Mouse (Mus musculus): Measurements from ENCODE around the gene Ank2. TPM values are rescaled to one million over a fixed set of nuclear protein-coding genes. Genes with fewer than 3 reads are reported as not detected.

Gene Ank2
- polyA plus RNA-seq, 1 experiment, result 352 TPM

DNA sequence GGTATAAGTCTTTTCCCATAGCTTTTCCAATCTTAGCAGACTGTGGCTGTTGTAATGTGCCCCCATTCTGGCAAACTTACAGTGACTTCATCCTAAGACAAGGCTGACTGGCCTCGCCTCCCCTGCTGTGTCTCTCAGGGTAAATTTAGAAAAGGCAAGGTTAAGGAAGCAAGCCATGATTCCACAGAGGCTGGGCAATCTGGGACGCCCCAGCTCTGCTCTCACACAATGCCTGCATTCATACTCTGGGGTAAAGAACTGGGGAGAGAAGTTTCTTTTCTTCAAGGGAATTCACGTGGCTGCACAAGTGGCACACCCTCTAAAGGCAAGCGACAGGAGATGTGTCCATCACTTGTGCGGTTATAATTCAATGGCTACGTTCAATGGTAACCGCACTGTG, 505.0 kb downstream of the Ank2 start:
- H3K4me1 ChIP-seq (ENCODE audit: control insufficient read depth, insufficient read depth, low read length), result peaks cover 8% of the 10 kb centered on the region
- TF ChIP-seq POLR2A (IDR thresholded peaks at IDR 0.05; ENCODE audit: extremely low read depth, insufficient read depth, low read length), result no peak
- TF ChIP-seq CTCF (IDR thresholded peaks at IDR 0.05; ENCODE audit: extremely low read depth, insufficient read depth, low read length), result no peak
- no peak overlapping the region for H3K4me3 ChIP-seq (ENCODE audit: insufficient read depth, low read length)
- H3K27ac ChIP-seq (ENCODE audit: insufficient read depth, low read length), result 0 out of 2 replicates have a peak overlapping the region, but pooled peaks have one; percentile 63

- TF ChIP-seq POLR2A (IDR thresholded peaks at IDR 0.05; ENCODE audit: extremely low read depth, insufficient read depth, low read length), result no peak
- TF ChIP-seq CTCF (IDR thresholded peaks at IDR 0.05; ENCODE audit: extremely low read depth, insufficient read depth, low read length), result no peak
- Histone ChIP-seq H3K4me3 (ENCODE audit: insufficient read depth, low read length) (no peak overlapping the region), H3K27ac (ENCODE audit: insufficient read depth, low read length) (peak overlapping the region; percentile 67; the same call in 1 of the 2 replicates), H3K4me1 (ENCODE audit: control insufficient read depth, insufficient read depth, low read length) (peaks cover 6% of the 10 kb centered on the region; the same call in 1 of the 2 replicates)
These were observed 509.2 kb downstream of the Ank2 start for GRCm38 (mm10) chr3:126989936-126990335.

GRCm38 (mm10) chr3:126986687-126987086, 512.5 kb downstream of the Ank2 start:
- Histone ChIP-seq H3K27ac (ENCODE audit: insufficient read depth, low read length) (no peak overlapping the region), H3K4me1 (ENCODE audit: control insufficient read depth, insufficient read depth, low read length) (peaks cover 4% of the 10 kb centered on the region; the same call in 1 of the 2 replicates), H3K4me3 (ENCODE audit: insufficient read depth, low read length) (no peak overlapping the region)
- TF ChIP-seq POLR2A (IDR thresholded peaks at IDR 0.05; ENCODE audit: extremely low read depth, insufficient read depth, low read length) (no peak), CTCF (IDR thresholded peaks at IDR 0.05; ENCODE audit: extremely low read depth, insufficient read depth, low read length) (no peak)

DNA sequence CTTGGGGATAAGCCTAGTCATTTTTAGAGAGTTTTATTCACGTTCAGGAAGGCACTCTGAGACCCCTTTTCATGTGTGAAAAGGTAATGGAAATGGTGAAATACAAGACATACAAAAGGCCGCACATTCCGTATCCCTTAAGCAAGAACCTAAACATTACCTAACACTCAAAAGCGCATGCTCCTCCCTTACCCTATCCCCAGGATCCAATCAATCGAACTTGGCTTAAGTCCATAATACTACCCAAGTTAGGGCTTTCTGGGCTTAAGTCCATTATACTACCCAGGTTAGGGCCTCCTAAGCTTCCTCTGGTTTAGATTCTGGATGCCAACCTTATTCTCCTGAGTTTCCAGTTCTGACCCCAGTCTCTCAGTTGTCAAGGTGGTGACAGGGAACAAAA, 516.3 kb downstream of the Ank2 start:
- Histone ChIP-seq H3K4me1 (ENCODE audit: control insufficient read depth, insufficient read depth, low read length) (peaks cover 3% of the 10 kb centered on the region; the same call in 1 of the 2 replicates), H3K27ac (ENCODE audit: insufficient read depth, low read length) (no peak overlapping the region), H3K4me3 (ENCODE audit: insufficient read depth, low read length) (no peak overlapping the region)
- TF ChIP-seq CTCF (IDR thresholded peaks at IDR 0.05; ENCODE audit: extremely low read depth, insufficient read depth, low read length) (no peak), POLR2A (IDR thresholded peaks at IDR 0.05; ENCODE audit: extremely low read depth, insufficient read depth, low read length) (no peak)

DNA sequence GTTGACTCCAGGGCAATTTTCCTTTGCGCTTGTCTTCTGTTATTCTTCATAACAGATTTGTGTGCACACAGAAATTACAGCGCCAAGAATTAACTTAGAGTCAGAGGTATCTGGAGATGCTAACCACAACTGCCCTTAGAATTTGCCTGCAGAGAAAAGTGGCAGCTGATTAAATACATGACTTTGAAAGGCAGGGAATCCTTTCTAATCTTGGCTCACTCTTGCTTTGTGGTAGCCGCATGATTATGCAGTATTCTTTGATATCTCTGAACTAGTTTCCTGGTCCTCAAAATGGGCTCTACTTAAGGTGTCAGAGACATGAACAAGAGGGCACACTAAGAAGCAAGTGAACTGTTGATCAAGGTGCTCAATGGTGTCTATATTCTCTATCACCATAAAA, 518.0 kb downstream of the Ank2 start:
- Histone ChIP-seq H3K4me1 (ENCODE audit: control insufficient read depth, insufficient read depth, low read length) (peaks cover 3% of the 10 kb centered on the region), H3K27ac (ENCODE audit: insufficient read depth, low read length) (no peak overlapping the region), H3K4me3 (ENCODE audit: insufficient read depth, low read length) (no peak overlapping the region)
- no peak for TF ChIP-seq CTCF (IDR thresholded peaks at IDR 0.05; ENCODE audit: extremely low read depth, insufficient read depth, low read length)
- no peak for TF ChIP-seq POLR2A (IDR thresholded peaks at IDR 0.05; ENCODE audit: extremely low read depth, insufficient read depth, low read length)

GRCm38 (mm10) chr3:126979635-126980034, 519.5 kb downstream of the Ank2 start:
- Histone ChIP-seq H3K4me1 (ENCODE audit: control insufficient read depth, insufficient read depth, low read length) (peaks cover 3% of the 10 kb centered on the region), H3K27ac (ENCODE audit: insufficient read depth, low read length) (no peak overlapping the region), H3K4me3 (ENCODE audit: insufficient read depth, low read length) (no peak overlapping the region)
- TF ChIP-seq CTCF (IDR thresholded peaks at IDR 0.05; ENCODE audit: extremely low read depth, insufficient read depth, low read length) (no peak), POLR2A (IDR thresholded peaks at IDR 0.05; ENCODE audit: extremely low read depth, insufficient read depth, low read length) (no peak)

DNA sequence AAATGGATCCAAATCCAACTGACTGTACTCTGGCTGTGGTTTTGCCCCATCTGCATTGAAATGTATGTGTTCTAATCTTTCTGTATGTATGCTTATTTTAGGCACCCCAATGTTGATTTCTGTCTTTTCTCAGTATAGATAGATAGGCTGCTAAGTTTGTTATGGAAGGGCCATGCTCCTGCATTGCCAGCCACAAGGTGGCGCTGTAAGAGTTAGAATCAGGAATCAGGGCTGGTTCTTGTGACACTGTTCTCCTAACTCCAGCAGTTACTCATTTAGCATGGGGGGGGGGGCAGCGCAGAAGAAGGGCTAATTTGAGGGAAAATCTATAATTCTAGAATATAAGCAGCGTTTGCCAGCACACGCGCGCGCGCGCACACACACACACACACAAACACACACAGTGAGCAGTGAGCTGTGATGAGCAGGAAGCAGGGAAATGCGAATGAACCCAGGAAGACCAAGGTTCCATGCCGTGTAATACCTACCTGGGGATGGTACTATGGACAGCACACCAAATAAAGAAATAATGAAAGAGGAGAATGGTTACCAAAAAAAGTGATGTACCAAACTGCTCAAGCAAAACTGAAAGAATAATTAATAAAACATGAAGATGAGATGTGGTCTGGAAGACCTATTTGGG, 520.3 kb downstream of the Ank2 start:
- Histone ChIP-seq H3K4me1 (ENCODE audit: control insufficient read depth, insufficient read depth, low read length) (peaks cover 3% of the 10 kb centered on the region), H3K4me3 (ENCODE audit: insufficient read depth, low read length) (no peak overlapping the region), H3K27ac (ENCODE audit: insufficient read depth, low read length) (no peak overlapping the region)
- TF ChIP-seq CTCF (IDR thresholded peaks at IDR 0.05; ENCODE audit: extremely low read depth, insufficient read depth, low read length) (peak; percentile 71), POLR2A (IDR thresholded peaks at IDR 0.05; ENCODE audit: extremely low read depth, insufficient read depth, low read length) (no peak)

DNA sequence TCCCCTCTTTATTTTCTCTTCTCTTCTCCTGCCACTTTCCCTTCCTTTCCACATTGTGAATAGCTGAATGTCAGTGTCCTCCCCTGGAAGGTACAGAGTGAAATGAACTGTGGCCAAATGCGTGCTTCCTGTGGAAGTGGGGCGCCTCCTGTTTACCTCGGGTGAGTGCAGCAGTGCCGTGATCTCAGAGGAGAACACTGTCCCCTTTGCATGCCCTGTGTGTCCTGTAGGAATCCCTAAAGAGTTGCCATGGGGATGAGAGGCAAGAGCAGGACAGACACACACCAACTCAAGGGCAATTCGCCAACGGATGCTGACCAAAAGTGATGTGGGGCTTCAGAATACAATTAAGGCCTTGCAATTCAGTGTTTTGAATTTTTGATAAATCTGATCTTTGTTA, 521.8 kb downstream of the Ank2 start:
- H3K4me3 ChIP-seq (ENCODE audit: insufficient read depth, low read length), result no peak overlapping the region
- TF ChIP-seq CTCF (IDR thresholded peaks at IDR 0.05; ENCODE audit: extremely low read depth, insufficient read depth, low read length), result no peak
- no peak for TF ChIP-seq POLR2A (IDR thresholded peaks at IDR 0.05; ENCODE audit: extremely low read depth, insufficient read depth, low read length)
- peaks cover 3% of the 10 kb centered on the region for H3K4me1 ChIP-seq (ENCODE audit: control insufficient read depth, insufficient read depth, low read length)
- no peak overlapping the region for H3K27ac ChIP-seq (ENCODE audit: insufficient read depth, low read length)

GRCm38 (mm10) chr3:126976793-126977192, 522.4 kb downstream of the Ank2 start:
- no peak overlapping the region for H3K4me3 ChIP-seq (ENCODE audit: insufficient read depth, low read length)
- TF ChIP-seq POLR2A (IDR thresholded peaks at IDR 0.05; ENCODE audit: extremely low read depth, insufficient read depth, low read length) (no peak), CTCF (IDR thresholded peaks at IDR 0.05; ENCODE audit: extremely low read depth, insufficient read depth, low read length) (no peak)
- no peak overlapping the region for H3K27ac ChIP-seq (ENCODE audit: insufficient read depth, low read length)
- peaks cover 3% of the 10 kb centered on the region for H3K4me1 ChIP-seq (ENCODE audit: control insufficient read depth, insufficient read depth, low read length)

DNA sequence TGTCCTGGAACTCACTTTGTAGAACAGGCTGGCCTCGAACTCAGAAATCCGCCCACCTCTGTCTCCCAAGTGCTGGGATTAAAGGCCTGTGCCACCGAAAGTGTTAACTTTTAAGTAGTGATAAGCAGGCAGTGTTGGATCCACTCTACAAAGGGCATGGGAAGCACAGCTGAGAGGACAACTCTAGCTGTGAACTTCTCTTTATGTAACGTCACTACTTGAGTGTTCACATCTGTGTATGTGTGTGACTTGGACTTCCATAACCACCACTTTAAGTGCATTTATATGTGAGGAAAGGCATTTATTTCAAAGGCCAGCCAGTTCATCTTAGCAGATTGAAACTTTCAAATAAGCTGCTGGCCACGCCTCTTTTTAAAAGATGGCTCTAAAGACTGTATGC, 523.7 kb downstream of the Ank2 start:
- no peak for TF ChIP-seq CTCF (IDR thresholded peaks at IDR 0.05; ENCODE audit: extremely low read depth, insufficient read depth, low read length)
- TF ChIP-seq POLR2A (IDR thresholded peaks at IDR 0.05; ENCODE audit: extremely low read depth, insufficient read depth, low read length), result no peak
- Histone ChIP-seq H3K27ac (ENCODE audit: insufficient read depth, low read length) (no peak overlapping the region), H3K4me1 (ENCODE audit: control insufficient read depth, insufficient read depth, low read length) (peaks cover 3% of the 10 kb centered on the region), H3K4me3 (ENCODE audit: insufficient read depth, low read length) (no peak overlapping the region)

All from cortical plate, adult 2 months (tissue).